Comparison of ENCODE assay signal across 28 mouse cellular contexts in the genomic region with DNA sequence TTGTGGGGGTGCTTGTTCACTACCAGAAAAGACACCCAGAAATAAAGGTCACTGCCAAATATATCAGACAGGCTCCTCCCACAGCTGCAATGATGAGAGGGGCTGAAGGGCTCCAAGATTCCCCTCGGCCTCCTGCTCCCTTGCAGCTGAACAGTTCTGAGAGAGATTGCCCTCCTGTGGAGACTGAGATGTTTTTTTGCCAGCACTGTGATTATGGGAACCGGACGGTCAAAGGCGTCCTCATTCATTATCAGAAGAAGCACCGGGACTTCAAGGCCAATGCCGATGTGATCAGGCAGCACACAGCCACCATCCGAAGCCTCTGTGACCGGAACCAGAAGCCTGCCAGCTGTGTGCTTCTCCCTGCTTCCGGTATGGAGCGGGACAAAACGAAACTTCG.
A peak's percentile ranks its signal among the peaks of the same experiment; 100 is the strongest.
DNase-seq lines count a peak whose midpoint lies in the region; ATAC-seq and TF ChIP-seq lines count a peak whose summit lies in the region.
"Had no signal": no experiment of that assay in that cellular context is flagged by ENCODE, and none has a peak within 500 bp of the region (broad histone marks: within the 10 kb centered on the region; RNA-seq: fewer than 3 reads in every experiment).

No protein-coding gene starts in this region.

- H3K27ac ChIP-seq in forebrain, postnatal 0 days (ENCODE audit: low read depth, low read length) = no peak overlapping the region
- no peak overlapping the region for H3K27ac ChIP-seq in forebrain, embryonic 12.5 days
- no peak overlapping the region for H3K27ac ChIP-seq in intestine, postnatal 0 days (ENCODE audit: low read depth, low read length)
- no peak overlapping the region for H3K27ac ChIP-seq in intestine, embryonic 16.5 days (ENCODE audit: low read length)
- H3K27ac ChIP-seq: embryonic facial prominence, embryonic 10.5 days; left cerebral cortex, adult 2 months; limb, embryonic 15.5 days; liver, embryonic 14.5 days; midbrain, embryonic 15.5 days; neural tube, embryonic 13.5 days had no signal

- no peaks in the 10 kb centered on the region for H3K27me3 ChIP-seq in forebrain, postnatal 0 days (ENCODE audit: insufficient read depth, low read length)
- H3K27me3 ChIP-seq in forebrain, embryonic 12.5 days = no peaks in the 10 kb centered on the region
- no peaks in the 10 kb centered on the region for H3K27me3 ChIP-seq in intestine, postnatal 0 days (replicated peaks; ENCODE audit: control insufficient read depth, insufficient read depth, low read length)
- H3K27me3 ChIP-seq in intestine, embryonic 16.5 days (replicated peaks; ENCODE audit: control insufficient read depth, insufficient read depth, low read length) = no peaks in the 10 kb centered on the region
- H3K27me3 ChIP-seq: limb, embryonic 15.5 days; midbrain, embryonic 15.5 days; neural tube, embryonic 13.5 days; Patski had no signal

- 83% methylated on average over 12 of the region's 12 CpGs for WGBS in forebrain, postnatal 0 days
- WGBS in forebrain, embryonic 12.5 days = 89% methylated on average over 12 of the region's 12 CpGs
- 90% methylated on average over 12 of the region's 12 CpGs for WGBS in intestine, postnatal 0 days
- WGBS in intestine, embryonic 16.5 days = 85% methylated on average over 12 of the region's 12 CpGs

- no peak for DNase-seq in forebrain, postnatal 0 days
- peak; percentile 68 for DNase-seq in R1 (ENCODE audit: low read depth, low spot score)
- peak; percentile 37 to 59 for DNase-seq in adrenal gland, postnatal 36 days
- DNase-seq: cerebellum, adult 9-11 months; gastrocnemius, postnatal 25 days; kidney, adult 9 months; kidney, postnatal 25 days; left cerebral cortex, postnatal 4 days; lung, embryonic 14.5 days; lung, postnatal 4 days; retina, postnatal 1 day; right cerebral cortex, postnatal 25 days; spleen, adult 18-20 months; thymus, postnatal 14 days had no signal

- no peak overlapping the region for H3K4me2 ChIP-seq in forebrain, postnatal 0 days (ENCODE audit: low read depth)
- H3K4me2 ChIP-seq in forebrain, embryonic 12.5 days = no peak overlapping the region
- H3K4me2 ChIP-seq in intestine, postnatal 0 days (replicated peaks; ENCODE audit: low read depth) = no peak overlapping the region
- H3K4me2 ChIP-seq in intestine, embryonic 16.5 days (ENCODE audit: low read depth, low read length) = no peak overlapping the region
- H3K4me2 ChIP-seq: limb, embryonic 15.5 days; lung, embryonic 14.5 days; midbrain, embryonic 15.5 days; neural tube, embryonic 13.5 days had no signal

- TF ChIP-seq CTCF in forebrain, postnatal 0 days (IDR thresholded peaks at IDR 0.05; ENCODE audit: low read depth) = 0 out of 2 replicates have a peak, but pooled peaks have one; percentile 27
- peak; percentile 20 for TF ChIP-seq CTCF in intestine, postnatal 0 days (IDR thresholded peaks at IDR 0.05; ENCODE audit: low read depth)

- H3K4me1 ChIP-seq in forebrain, postnatal 0 days (ENCODE audit: insufficient read depth) = no peaks in the 10 kb centered on the region
- H3K4me1 ChIP-seq in forebrain, embryonic 12.5 days = peaks cover 2% of the 10 kb centered on the region
- H3K4me1 ChIP-seq in intestine, postnatal 0 days (replicated peaks; ENCODE audit: control insufficient read depth, insufficient read depth, low read length) = no peaks in the 10 kb centered on the region
- H3K4me1 ChIP-seq in intestine, embryonic 16.5 days (ENCODE audit: control insufficient read depth, insufficient read depth, low read length) = 0 out of 2 replicates have a peak, but pooled peaks cover 5% of the 10 kb centered on the region
- H3K4me1 ChIP-seq: limb, embryonic 15.5 days; midbrain, embryonic 15.5 days had no signal

- H3K9ac ChIP-seq in forebrain, postnatal 0 days = no peak overlapping the region
- H3K9ac ChIP-seq in forebrain, embryonic 12.5 days = no peak overlapping the region
- no peak overlapping the region for H3K9ac ChIP-seq in intestine, postnatal 0 days (ENCODE audit: low read depth, low read length)
- H3K9ac ChIP-seq in intestine, embryonic 16.5 days (ENCODE audit: low read depth, low read length) = no peak overlapping the region
- H3K9ac ChIP-seq: limb, embryonic 15.5 days; liver, embryonic 14.5 days; lung, embryonic 14.5 days; midbrain, embryonic 15.5 days; neural tube, embryonic 13.5 days had no signal

- H3K9me3 ChIP-seq in forebrain, postnatal 0 days (ENCODE audit: low read length) = no peaks in the 10 kb centered on the region
- no peaks in the 10 kb centered on the region for H3K9me3 ChIP-seq in forebrain, embryonic 12.5 days
- no peaks in the 10 kb centered on the region for H3K9me3 ChIP-seq in intestine, postnatal 0 days (ENCODE audit: control insufficient read depth)
- no peaks in the 10 kb centered on the region for H3K9me3 ChIP-seq in intestine, embryonic 16.5 days (ENCODE audit: control insufficient read depth, low read length)
- H3K9me3 ChIP-seq: embryonic facial prominence, embryonic 10.5 days; limb, embryonic 15.5 days; midbrain, embryonic 15.5 days; neural tube, embryonic 13.5 days had no signal

- peaks cover 84% of the 10 kb centered on the region for H3K36me3 ChIP-seq in forebrain, postnatal 0 days (ENCODE audit: insufficient read depth)
- H3K36me3 ChIP-seq in forebrain, embryonic 12.5 days (replicated peaks) = peaks cover 93% of the 10 kb centered on the region
- H3K36me3 ChIP-seq in intestine, postnatal 0 days (ENCODE audit: control insufficient read depth, insufficient read depth) = peaks cover 44% of the 10 kb centered on the region
- H3K36me3 ChIP-seq in intestine, embryonic 16.5 days (ENCODE audit: control insufficient read depth, insufficient read depth, low read length) = peaks cover 31% of the 10 kb centered on the region
- H3K36me3 ChIP-seq: G1E had no signal

- H3K4me3 ChIP-seq in forebrain, postnatal 0 days (ENCODE audit: low read depth, low read length) = no peak overlapping the region
- no peak overlapping the region for H3K4me3 ChIP-seq in forebrain, embryonic 12.5 days (replicated peaks)
- H3K4me3 ChIP-seq in intestine, postnatal 0 days (ENCODE audit: low read depth, low read length) = no peak overlapping the region
- no peak overlapping the region for H3K4me3 ChIP-seq in intestine, embryonic 16.5 days (ENCODE audit: low read length)
- H3K4me3 ChIP-seq: embryonic facial prominence, embryonic 10.5 days; left cerebral cortex, adult 2 months; limb, embryonic 15.5 days; midbrain, embryonic 15.5 days; myocyte; neural tube, embryonic 13.5 days had no signal

- no peak for ATAC-seq in forebrain, postnatal 0 days
- ATAC-seq in forebrain, embryonic 12.5 days (ENCODE audit: low FRiP score) = no peak
- no peak for ATAC-seq in intestine, postnatal 0 days
- no peak for ATAC-seq in intestine, embryonic 16.5 days
- ATAC-seq in granulocyte monocyte progenitor cell, adult 5-6 weeks (replicated peaks; ENCODE audit: poor library complexity, severe bottlenecking) = no peak
- ATAC-seq: activated CD4-positive, CD25-positive, alpha-beta regulatory T cell, adult 4 months; midbrain, embryonic 15.5 days; Patski had no signal
